Mouse (Mus musculus): ENCODE measurements around the gene Galnt11.

- no peak for TF ChIP-seq GATA1 (IDR thresholded peaks at IDR 0.05; ENCODE audit: low read length)
- no peak for TF ChIP-seq TAL1 (IDR thresholded peaks at IDR 0.05; ENCODE audit: low read length)
These were observed 24.2 kb downstream of the Galnt11 start for GRCm38 (mm10) chr5:25245806-25246472.
